Mouse (Mus musculus): ENCODE data around the gene Kifc5b.

- no peak for TF ChIP-seq POLR2A (IDR thresholded peaks at IDR 0.05; ENCODE audit: low read depth, low read length)
- no peak for TF ChIP-seq CTCF (conservative IDR thresholded peaks at IDR 0.05; ENCODE audit: insufficient read depth, insufficient read length, low read depth, low read length)
Measured at GRCm38 (mm10) chr17:26979426-26979825, 62.5 kb downstream of the Kifc5b start.
